9 mouse cellular contexts compared by ENCODE assay signal in genomic region chr15:83998586-83998985, GRCm38 (mm10).
A peak's percentile ranks its signal among the peaks of the same experiment; 100 is the strongest.
DNase-seq lines count a peak whose midpoint lies in the region; ATAC-seq and TF ChIP-seq lines count a peak whose summit lies in the region.
"Had no signal": no experiment of that assay in that cellular context is flagged by ENCODE, and none has a peak within 500 bp of the region (broad histone marks: within the 10 kb centered on the region; RNA-seq: fewer than 3 reads in every experiment).

No protein-coding gene starts in this region.

- H3K4me3 ChIP-seq in layer of hippocampus, adult 2 months = no peak overlapping the region
- no peak overlapping the region for H3K4me3 ChIP-seq in embryonic facial prominence, embryonic 14.5 days (ENCODE audit: low read depth, low read length)
- no peak overlapping the region for H3K4me3 ChIP-seq in forebrain, postnatal 0 days (ENCODE audit: low read depth, low read length)
- no peak overlapping the region for H3K4me3 ChIP-seq in midbrain, embryonic 15.5 days
- H3K4me3 ChIP-seq: liver, embryonic 15.5 days had no signal

- peaks cover 3% of the 10 kb centered on the region for H3K27me3 ChIP-seq in embryonic facial prominence, embryonic 14.5 days (replicated peaks; ENCODE audit: control insufficient read depth, insufficient read depth, low read length)
- H3K27me3 ChIP-seq in forebrain, postnatal 0 days (ENCODE audit: insufficient read depth, low read length) = no peaks in the 10 kb centered on the region
- no peaks in the 10 kb centered on the region; the same call in 1 of the 2 replicates for H3K27me3 ChIP-seq in midbrain, embryonic 15.5 days (replicated peaks)
- H3K27me3 ChIP-seq: liver, embryonic 15.5 days had no signal

- H3K4me1 ChIP-seq in embryonic facial prominence, embryonic 14.5 days (ENCODE audit: control insufficient read depth, insufficient read depth, low read length) = peaks cover 12% of the 10 kb centered on the region
- peaks cover 16% of the 10 kb centered on the region for H3K4me1 ChIP-seq in forebrain, postnatal 0 days (ENCODE audit: insufficient read depth)
- peaks cover 13% of the 10 kb centered on the region for H3K4me1 ChIP-seq in midbrain, embryonic 15.5 days
- H3K4me1 ChIP-seq: liver, embryonic 15.5 days had no signal

- no peaks in the 10 kb centered on the region for H3K36me3 ChIP-seq in embryonic facial prominence, embryonic 14.5 days (ENCODE audit: control insufficient read depth, insufficient read depth, low read length)
- H3K36me3 ChIP-seq in forebrain, postnatal 0 days (ENCODE audit: insufficient read depth) = no peaks in the 10 kb centered on the region
- H3K36me3 ChIP-seq in midbrain, embryonic 15.5 days (replicated peaks) = no peaks in the 10 kb centered on the region
- H3K36me3 ChIP-seq: liver, embryonic 15.5 days had no signal

- H3K27ac ChIP-seq in layer of hippocampus, adult 2 months = peak overlapping the region; percentile 67
- H3K27ac ChIP-seq in embryonic facial prominence, embryonic 14.5 days (replicated peaks; ENCODE audit: low read depth, low read length) = no peak overlapping the region
- H3K27ac ChIP-seq in forebrain, postnatal 0 days (ENCODE audit: low read depth, low read length) = peak overlapping the region; percentile 96
- H3K27ac ChIP-seq in midbrain, embryonic 15.5 days = peak overlapping the region; percentile 38; the same call in 1 of the 2 replicates
- H3K27ac ChIP-seq: liver, embryonic 15.5 days had no signal

- no peak for ATAC-seq in embryonic facial prominence, embryonic 14.5 days (ENCODE audit: low read depth)
- no peak for ATAC-seq in forebrain, postnatal 0 days
- ATAC-seq in midbrain, embryonic 15.5 days (replicated peaks) = no peak

- no peak overlapping the region for H3K9ac ChIP-seq in embryonic facial prominence, embryonic 14.5 days (ENCODE audit: low read depth, low read length)
- H3K9ac ChIP-seq in forebrain, postnatal 0 days = peak overlapping the region; percentile 22; the same call in 1 of the 2 replicates
- no peak overlapping the region for H3K9ac ChIP-seq in midbrain, embryonic 15.5 days
- H3K9ac ChIP-seq: liver, embryonic 15.5 days had no signal

- DNase-seq in layer of hippocampus, adult 2 months (ENCODE audit: low spot score in 2 of 2) = no peak
- DNase-seq in layer of hippocampus, postnatal 14 days (ENCODE audit: low spot score in 2 of 2) = no peak
- DNase-seq in embryonic facial prominence, embryonic 14.5 days (ENCODE audit: low spot score) = no peak
- DNase-seq in forebrain, postnatal 0 days = peak; percentile 53
- DNase-seq in ovary, postnatal 10 days (ENCODE audit: low spot score) = no peak
- no peak for DNase-seq in adrenal gland, postnatal 36 days
- no peak for DNase-seq in layer of hippocampus, postnatal 25 days (ENCODE audit: extremely low spot score in 1 of 2, low spot score in 1 of 2)

- no peaks in the 10 kb centered on the region for H3K9me3 ChIP-seq in embryonic facial prominence, embryonic 14.5 days (ENCODE audit: control insufficient read depth, low read length)
- no peaks in the 10 kb centered on the region for H3K9me3 ChIP-seq in forebrain, postnatal 0 days (ENCODE audit: low read length)
- H3K9me3 ChIP-seq in midbrain, embryonic 15.5 days = no peaks in the 10 kb centered on the region
- H3K9me3 ChIP-seq: liver, embryonic 15.5 days had no signal

- H3K4me2 ChIP-seq in embryonic facial prominence, embryonic 14.5 days (ENCODE audit: low read depth, low read length) = peak overlapping the region; percentile 41
- peak overlapping the region; percentile 19; the same call in 1 of the 2 replicates for H3K4me2 ChIP-seq in forebrain, postnatal 0 days (ENCODE audit: low read depth)
- no peak overlapping the region for H3K4me2 ChIP-seq in midbrain, embryonic 15.5 days
- H3K4me2 ChIP-seq: liver, embryonic 15.5 days had no signal

- TF ChIP-seq CTCF in layer of hippocampus, adult 2 months (conservative IDR thresholded peaks at IDR 0.05) = no peak
- no peak for TF ChIP-seq CTCF in forebrain, postnatal 0 days (IDR thresholded peaks at IDR 0.05; ENCODE audit: low read depth)

- WGBS in embryonic facial prominence, embryonic 14.5 days = 46% methylated on average over 7 of the region's 7 CpGs
- 30% methylated on average over 7 of the region's 7 CpGs for WGBS in forebrain, postnatal 0 days
- WGBS in midbrain, embryonic 15.5 days = 35% methylated on average over 7 of the region's 7 CpGs
